Mouse (Mus musculus): ENCODE data around the gene Oas1g. TPM values are rescaled to one million over a fixed set of nuclear protein-coding genes. Genes with fewer than 3 reads are reported as not detected.

Gene Oas1g
- total RNA-seq, 2 experiments from 2014 or later, result not detected

DNA sequence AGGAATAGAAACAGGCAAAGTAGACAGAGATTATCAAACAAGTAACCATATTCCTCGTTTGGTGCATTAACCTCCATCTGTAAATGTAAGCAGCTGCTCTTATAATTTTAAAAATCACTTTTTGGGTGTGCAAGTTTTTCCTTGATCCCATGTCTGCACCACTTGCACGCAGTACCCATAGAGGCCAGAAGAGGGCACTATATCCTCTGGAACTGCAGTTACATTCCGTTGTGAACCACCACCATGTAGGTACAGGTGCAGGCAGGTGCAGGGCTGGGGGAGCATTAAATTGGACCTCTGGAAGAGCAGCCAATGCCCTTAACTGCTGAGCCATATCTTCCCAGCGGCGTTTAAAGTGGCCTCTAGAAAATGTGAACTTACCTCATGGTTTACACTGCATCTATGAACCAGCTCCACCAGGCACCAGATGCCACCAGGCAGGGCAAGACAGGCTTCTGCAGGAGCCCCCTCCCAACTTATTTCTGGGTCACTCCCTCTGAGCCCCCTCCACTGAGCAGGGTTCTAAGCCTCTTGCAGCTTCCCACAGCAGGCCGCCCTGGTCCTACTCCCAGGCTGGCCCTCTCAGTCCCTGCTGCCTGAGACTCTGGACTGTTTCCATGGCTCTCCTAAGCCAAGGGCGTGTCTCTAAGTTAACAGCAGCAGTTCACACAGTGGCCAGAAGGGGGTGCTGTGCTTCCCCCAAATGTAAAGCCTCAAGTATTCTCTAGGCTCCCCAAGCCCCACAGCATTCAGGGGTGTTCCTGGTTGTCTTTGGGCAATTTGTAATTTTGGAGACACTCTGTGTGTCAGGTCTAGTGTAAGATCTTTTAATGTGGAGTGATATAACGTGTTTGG lies 50.5 kb downstream of the Oas1g start:
- intact Hi-C loops (cut with DNase I), result no loop called here
- DNase-seq (ENCODE audit: extremely low spot score in 1 of 2, low spot score in 2 of 2), result peak in 1 of 2 experiments; percentile 38

DNA sequence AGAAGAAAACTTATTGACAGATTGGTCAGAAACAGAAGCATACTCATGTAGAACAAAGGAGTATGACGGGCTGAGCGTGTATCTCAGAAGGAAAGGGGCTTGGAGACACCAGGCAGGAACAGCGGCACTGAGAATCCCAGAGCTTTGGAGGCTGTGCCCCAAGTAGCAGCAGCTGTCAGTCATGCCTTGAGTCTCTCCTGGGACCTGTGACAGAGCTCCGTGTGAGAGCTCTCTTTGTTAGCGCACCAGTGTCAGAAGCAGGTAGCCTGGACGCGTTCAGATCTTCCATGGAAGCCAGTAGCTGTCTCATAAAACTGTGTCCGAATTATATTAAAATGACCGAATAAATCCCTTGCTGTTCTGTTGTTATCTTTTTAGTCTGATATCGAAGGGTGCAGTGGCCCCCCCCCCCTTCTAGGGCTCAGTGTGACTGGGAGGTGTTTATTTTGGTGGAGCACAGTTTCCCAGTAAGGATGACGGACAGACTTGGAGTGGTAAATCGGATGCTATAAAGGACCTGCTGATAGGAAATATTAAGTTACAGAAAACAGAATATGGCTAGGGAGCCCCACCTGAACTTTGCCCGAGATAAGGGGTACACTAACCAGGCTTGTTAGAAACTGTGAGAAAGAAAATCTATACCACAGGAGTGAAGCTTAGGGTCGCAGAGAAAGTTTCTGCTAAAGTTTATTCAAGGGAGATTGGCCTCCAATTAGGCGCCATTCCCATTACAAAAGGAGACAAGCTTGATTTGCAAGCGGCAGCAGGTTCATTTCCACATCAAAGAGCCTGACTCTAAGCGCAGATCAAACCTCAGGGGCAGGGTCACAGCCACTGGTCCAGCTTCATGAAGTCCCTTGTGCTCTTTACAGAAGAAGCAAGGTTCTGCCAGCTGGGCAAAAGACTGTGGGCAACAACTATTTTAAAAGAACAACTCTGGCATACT lies 53.8 kb downstream of the Oas1g start:
- intact Hi-C loops (cut with DNase I), result no loop called here
- DNase-seq (ENCODE audit: extremely low spot score in 1 of 2, low spot score in 2 of 2), result no peak

DNA sequence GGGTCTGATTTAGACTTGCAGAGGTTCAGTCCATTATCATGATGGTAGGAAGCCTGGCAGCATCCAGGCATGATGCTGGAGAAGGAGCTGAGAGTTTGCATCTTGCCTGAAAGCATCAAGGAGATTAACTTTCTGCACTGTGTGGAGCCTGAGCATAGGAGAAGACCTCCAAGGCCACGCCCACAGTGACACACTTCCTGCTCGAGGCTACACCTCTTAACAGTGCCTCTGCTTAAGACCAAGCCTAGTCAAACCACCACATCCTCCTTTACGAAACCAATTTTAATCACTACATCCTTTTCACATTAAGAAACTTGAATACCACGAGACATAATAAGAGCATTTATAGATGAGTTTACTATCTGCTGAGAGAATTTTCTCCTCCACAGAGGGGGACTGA lies 56.4 kb downstream of the Oas1g start:
- no peak for DNase-seq (ENCODE audit: extremely low spot score in 1 of 2, low spot score in 2 of 2)
- intact Hi-C loops (cut with DNase I), result no loop called here

Small RNA genes lying within 50 kb of the gene (microRNA-seq; reads per million reads assigned to microRNA genes)
- not detected for gene Gm22907

Other genes with a start within 250 kb of the Oas1g start
- 100 to 1,000 TPM; 107 to 122 TPM for gene Rasal1, start 238.8 kb downstream of the Oas1g start, total RNA-seq (2021)
- 10 to 100 TPM; 84.4 to 90.4 TPM for gene Dtx1, start 175.7 kb downstream of the Oas1g start, total RNA-seq (2021)
- gene Oas2, start 137.8 kb downstream of the Oas1g start, total RNA-seq (2021), result under 1 TPM in 1 of 2 experiments, not detected in 1; 0.28 TPM
- under 1 TPM in 1 of 2 experiments, not detected in 1; 0.06 TPM for gene Oas3, start 110.0 kb downstream of the Oas1g start, total RNA-seq (2021)
- not detected for gene Oas1e, start 92.1 kb downstream of the Oas1g start, total RNA-seq (2021)
- gene Oas1c, start 75.1 kb downstream of the Oas1g start, total RNA-seq (2021), result 1 to 10 TPM; 1.1 TPM
- not detected for gene Oas1f, start 40.2 kb downstream of the Oas1g start, total RNA-seq (2021)
- not detected for gene Oas1h, start 26.2 kb downstream of the Oas1g start, total RNA-seq (2021)
- under 1 TPM in 1 of 2 experiments, not detected in 1; 0.18 TPM for gene Oas1a, start 19.9 kb upstream of the Oas1g start, total RNA-seq (2021)
- gene Oas1d, start 26.9 kb upstream of the Oas1g start, total RNA-seq (2021), result not detected
- 100 to 1,000 TPM; 188 to 210 TPM for gene Rph3a, start 122.5 kb upstream of the Oas1g start, total RNA-seq (2021)

Data from left cerebral cortex, postnatal 10 days (tissue).